Mouse (Mus musculus) CH12.LX (cell line): ENCODE results near the gene Caprin1. TPM values are rescaled to one million over a fixed set of nuclear protein-coding genes. Genes with fewer than 3 reads are reported as not detected.

Source experiments
- DNase-seq: peaks from one replicate; pipeline ENCODE4 v3.0.0-alpha.2; 2013; ENCODE audit errors: extremely low read depth
- H3K27ac ChIP-seq: 2 replicates; pipeline ENCODE4 v1.5.1; 2012; ENCODE audit warnings: low read depth, mild to moderate bottlenecking, control low read depth, moderate library complexity; ENCODE audit not compliant: insufficient read depth
- H3K27me3 ChIP-seq: replicated peaks from 2 replicates; pipeline ENCODE3; 2012; ENCODE audit warnings: inconsistent platforms
- H3K36me3 ChIP-seq, 2 experiments: replicated peaks in 1 of 2; 2 replicates each; pipeline versions ENCODE3 to v1.6.1; 2012; ENCODE audit warnings: inconsistent platforms in 1 of 2, low read length in 1 of 2, mild to moderate bottlenecking in 1 of 2, mixed read lengths in 1 of 2, moderate library complexity in 1 of 2; ENCODE audit not compliant: control insufficient read depth in 1 of 2, insufficient read depth in 1 of 2
- H3K4me1 ChIP-seq, 2 experiments: 2 replicates each; pipeline ENCODE4 v1.6.1; 2012; ENCODE audit warnings: inconsistent platforms in 1 of 2, moderate library complexity in 1 of 2; ENCODE audit not compliant: insufficient read depth in 2 of 2, control insufficient read depth in 1 of 2
- H3K4me2 ChIP-seq: 2 replicates; pipeline ENCODE4 v1.6.1; 2012; ENCODE audit warnings: low read depth, mild to moderate bottlenecking, control low read depth; ENCODE audit not compliant: poor library complexity, insufficient read depth, severe bottlenecking
- H3K4me3 ChIP-seq, 3 experiments: fragments of 150-350 bp in 1 of 3; sonication (generic) in 1 of 3; replicated peaks in 1 of 3; 2 replicates each; pipeline versions ENCODE3 to v1.5.1; 2011 to 2012; ENCODE audit warnings: low read depth in 2 of 3, low read length in 2 of 3, mild to moderate bottlenecking in 2 of 3, moderate library complexity in 2 of 3, control low read depth in 1 of 3, improper control_type of control experiment in 1 of 3, inconsistent platforms in 1 of 3, mixed read lengths in 1 of 3; ENCODE audit not compliant: poor library complexity in 1 of 3
- H3K79me2 ChIP-seq: replicated peaks from 2 replicates; pipeline ENCODE4 v1.6.1; 2012; ENCODE audit warnings: mild to moderate bottlenecking, moderate library complexity; ENCODE audit not compliant: control insufficient read depth, poor library complexity, insufficient read depth, severe bottlenecking; ENCODE audit errors: extremely low read depth
- H3K9ac ChIP-seq: 2 replicates; pipeline ENCODE4 v1.6.1; 2012; ENCODE audit warnings: low read depth, mild to moderate bottlenecking, control low read depth, moderate library complexity; ENCODE audit not compliant: insufficient read depth
- H3K9me3 ChIP-seq: replicated peaks from 2 replicates; pipeline ENCODE3; 2012; ENCODE audit warnings: low read length, inconsistent platforms, mixed read lengths
- BHLHE40 ChIP-seq: IDR thresholded peaks from 2 replicates; pipeline ENCODE4 v1.6.1; 2011; ENCODE audit warnings: mild to moderate bottlenecking, low read depth, low read length, improper control_type of control experiment
- CTCF ChIP-seq, 2 experiments: IDR thresholded peaks in 1 of 2; conservative IDR thresholded peaks in 1 of 2; 2 replicates each; pipeline ENCODE4 v1.5.1; 2011 to 2012; ENCODE audit warnings: low read depth in 2 of 2, low read length in 2 of 2, improper control_type of control experiment in 1 of 2, inconsistent platforms in 1 of 2, mild to moderate bottlenecking in 1 of 2, moderate library complexity in 1 of 2
- ELF1 ChIP-seq: IDR thresholded peaks from 2 replicates; pipeline ENCODE4 v1.6.1; 2014; ENCODE audit warnings: low read depth, mild to moderate bottlenecking, inconsistent platforms, low read length, improper control_type of control experiment
- EP300 ChIP-seq: IDR thresholded peaks from 2 replicates; pipeline ENCODE4 v1.6.1; 2011; ENCODE audit warnings: low read length, improper control_type of control experiment
- HCFC1 ChIP-seq: IDR thresholded peaks from 2 replicates; pipeline ENCODE4 v1.6.1; 2012; ENCODE audit warnings: low read depth, mild to moderate bottlenecking, inconsistent platforms, low read length, improper control_type of control experiment
- JUN ChIP-seq: IDR thresholded peaks from 2 replicates; pipeline ENCODE4 v1.6.1; 2011; ENCODE audit warnings: low read depth, mild to moderate bottlenecking, low read length, improper control_type of control experiment, moderate library complexity; ENCODE audit not compliant: insufficient read depth
- MAX ChIP-seq: IDR thresholded peaks from 2 replicates; pipeline ENCODE4 v1.6.1; 2011; ENCODE audit warnings: low read length, improper control_type of control experiment
- MXI1 ChIP-seq: IDR thresholded peaks from 2 replicates; pipeline ENCODE4 v1.6.1; 2011; ENCODE audit warnings: mild to moderate bottlenecking, low read depth, low read length, improper control_type of control experiment
- NRF1 ChIP-seq: IDR thresholded peaks from 2 replicates; pipeline ENCODE4 v1.6.1; 2014; ENCODE audit warnings: low read depth, mild to moderate bottlenecking, inconsistent platforms, low read length, improper control_type of control experiment, moderate library complexity
- PAX5 ChIP-seq: IDR thresholded peaks from 2 replicates; pipeline ENCODE4 v1.6.1; 2012; ENCODE audit warnings: low read length, inconsistent platforms, mixed read lengths
- POLR2AphosphoS2 ChIP-seq: IDR thresholded peaks from 2 replicates; pipeline ENCODE4 v1.6.1; 2011; ENCODE audit warnings: low read depth, low read length, improper control_type of control experiment
- RAD21 ChIP-seq: IDR thresholded peaks from 2 replicates; pipeline ENCODE4 v1.6.1; 2011; ENCODE audit warnings: low read depth, mild to moderate bottlenecking, low read length, improper control_type of control experiment, moderate library complexity
- RCOR1 ChIP-seq: conservative IDR thresholded peaks from 2 replicates; pipeline ENCODE4 v1.6.1; 2012; ENCODE audit warnings: low read depth, mild to moderate bottlenecking, inconsistent platforms, low read length, improper control_type of control experiment
- SIN3A ChIP-seq: IDR thresholded peaks from 2 replicates; pipeline ENCODE4 v1.6.1; 2012; ENCODE audit warnings: low read length, improper control_type of control experiment, inconsistent platforms
- TBP ChIP-seq: conservative IDR thresholded peaks from 2 replicates; pipeline ENCODE4 v1.6.1; 2011; ENCODE audit warnings: low read depth, low read length, improper control_type of control experiment
- TCF12 ChIP-seq: IDR thresholded peaks from 2 replicates; pipeline ENCODE4 v1.6.1; 2014; ENCODE audit warnings: low read depth, mild to moderate bottlenecking, inconsistent platforms, low read length, improper control_type of control experiment
- UBTF ChIP-seq: IDR thresholded peaks from 2 replicates; pipeline ENCODE4 v1.6.1; 2012; ENCODE audit warnings: low read depth, mild to moderate bottlenecking, inconsistent platforms, low read length, improper control_type of control experiment, moderate library complexity
- USF2 ChIP-seq: conservative IDR thresholded peaks from 2 replicates; pipeline ENCODE4 v1.6.1; 2011; ENCODE audit warnings: low read depth, low read length, improper control_type of control experiment
- ZNF384 ChIP-seq: IDR thresholded peaks from 2 replicates; pipeline ENCODE4 v1.6.1; 2012; ENCODE audit warnings: low read depth, low read length, improper control_type of control experiment, inconsistent platforms
- dilution Hi-C: fragments of 300-500 bp; cut with MboI; formaldehyde crosslinking; loops from 2 replicates; pipeline ENCODE4 v1.14.3; 2020; ENCODE audit warnings: low sequenced_read_pairs; ENCODE audit not compliant: extremely low pct_unique_long_range_greater_than_20kb, extremely low pct_ligation_motif_present
- in situ Hi-C: fragments of 300-500 bp; cut with MboI; formaldehyde crosslinking; loops from 3 replicates; pipeline ENCODE4 v1.14.3; 2019; ENCODE audit warnings: low sequenced_read_pairs, low pct_ligation_motif_present, low pct_unique_long_range_greater_than_20kb, mixed read lengths
- polyA plus RNA-seq: library from polyadenylated mRNA; unstranded; fragments of >175 nt; gene quantifications from 2 replicates; pipeline ENCODE4 v1.2.1, GENCODE M21; 2012; ENCODE audit warnings: low read depth; ENCODE audit not compliant: insufficient read length
- total RNA-seq, 2 experiments: library from RNA; depleted of rRNA; stranded (reverse); fragments of 300-350 nt in 1 of 2; fragments of >200 nt in 1 of 2; gene quantifications; 2 replicates each; pipeline ENCODE4 v1.2.3; 2012 to 2014

Caprin1 gene
- total and polyA plus RNA-seq, 3 experiments: 217 to 514 (median 410) TPM

DNA sequence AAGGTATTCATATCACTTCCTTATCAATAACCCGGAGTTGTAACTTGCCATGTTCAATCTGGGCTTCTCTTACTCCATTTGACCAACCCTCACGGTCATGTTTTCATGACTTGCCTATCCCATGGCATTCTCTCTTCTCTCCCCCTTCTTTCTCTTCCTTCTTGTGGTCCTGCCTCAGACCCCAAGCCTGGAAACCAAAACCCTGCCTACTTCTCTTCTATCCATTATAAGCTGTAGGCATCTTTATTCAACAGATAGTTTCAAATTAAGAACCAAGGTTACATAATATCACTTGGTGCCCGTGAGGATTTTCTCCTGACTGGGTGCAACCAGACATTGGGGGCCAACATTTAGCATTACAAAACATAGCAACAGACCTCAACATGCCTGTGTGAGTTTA is 18.5 kb upstream of the Caprin1 start:
- no peaks in the 10 kb centered on the region for H3K36me3 ChIP-seq
- no peak overlapping the region for H3K4me3 ChIP-seq
- H3K4me1 ChIP-seq: peaks cover 0 to 3% of the 10 kb centered on the region in 2 experiments; a peak in 1 of 4 replicates
- H3K9ac ChIP-seq: no peak overlapping the region
- no peaks in the 10 kb centered on the region for H3K9me3 ChIP-seq
- DNase-seq: no peak
- TF ChIP-seq RCOR1: no peak
- TF ChIP-seq ZNF384: no peak
- TF ChIP-seq BHLHE40: no peak
- no peak for TF ChIP-seq ELF1
- TF ChIP-seq MXI1: no peak
- TF ChIP-seq HCFC1: no peak
- no peak for TF ChIP-seq UBTF
- TF ChIP-seq EP300: no peak
- TF ChIP-seq RAD21: no peak
- TF ChIP-seq PAX5: no peak
- no peak for TF ChIP-seq MAX
- TF ChIP-seq TCF12: no peak
- no peak for TF ChIP-seq JUN
- TF ChIP-seq SIN3A: no peak
- no peak for TF ChIP-seq NRF1
- TF ChIP-seq POLR2AphosphoS2: no peak
- H3K79me2 ChIP-seq: no peaks in the 10 kb centered on the region
- dilution Hi-C loops: no loop called here
- H3K4me2 ChIP-seq: no peak overlapping the region
- in situ Hi-C loops: no loop called here
- H3K27ac ChIP-seq: no peak overlapping the region
- no peaks in the 10 kb centered on the region for H3K27me3 ChIP-seq

DNA sequence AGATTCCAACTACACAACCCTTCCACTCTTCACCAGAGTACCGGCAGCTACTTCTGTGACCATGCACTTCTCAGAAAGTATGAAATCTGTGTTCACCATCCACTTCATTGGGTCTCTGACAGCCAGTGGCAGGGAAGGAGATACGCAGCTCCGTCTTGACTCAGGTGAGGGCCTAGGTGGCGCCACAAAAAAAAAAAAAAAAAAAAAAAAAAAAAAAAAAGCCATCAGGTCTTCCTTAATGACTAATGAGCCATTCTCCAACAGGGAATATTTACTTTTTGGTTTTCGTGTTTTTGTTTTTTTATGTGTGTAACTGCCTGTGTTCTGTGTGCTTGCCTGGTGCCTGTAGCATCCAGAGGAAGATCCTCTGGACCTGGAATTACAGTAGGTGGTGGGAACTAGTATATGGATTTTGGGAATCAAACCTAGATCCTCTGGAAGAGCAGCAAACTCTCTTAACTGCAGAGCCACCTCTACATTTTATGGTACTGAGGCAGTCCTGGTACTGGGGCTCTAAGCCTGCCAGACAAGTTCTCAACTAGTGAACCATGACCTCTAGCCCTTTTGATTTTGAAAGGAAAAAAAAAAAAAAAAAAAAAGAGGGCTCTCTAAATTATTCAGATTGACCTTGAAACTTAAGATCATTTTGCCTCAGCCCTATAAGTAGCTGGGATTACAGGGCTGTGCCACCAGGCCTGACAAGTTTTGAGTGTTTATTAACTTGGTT is 14.2 kb upstream of the Caprin1 start:
- Histone ChIP-seq H3K79me2 (no peaks in the 10 kb centered on the region), H3K27me3 (no peaks in the 10 kb centered on the region), H3K4me3 (no peak overlapping the region), H3K9ac (no peak overlapping the region), H3K4me2 (no peak overlapping the region), H3K36me3 (no peaks in the 10 kb centered on the region), H3K9me3 (no peaks in the 10 kb centered on the region), H3K27ac (no peak overlapping the region), H3K4me1 (no peaks in the 10 kb centered on the region)
- in situ Hi-C loops (no loop called here), dilution Hi-C loops (no loop called here)
- peak in 1 of 2 experiments; percentile 13; a peak in 1 of 4 replicates for TF ChIP-seq CTCF (conservative IDR thresholded peaks at IDR 0.05 in 1 of 2, IDR thresholded peaks at IDR 0.05 in 1 of 2; ENCODE audit: low read depth in 2 of 2, low read length in 2 of 2)
- TF ChIP-seq TBP: no peak
- no peak for TF ChIP-seq USF2
- no peak for TF ChIP-seq POLR2AphosphoS2
- TF ChIP-seq ZNF384: peak; percentile 92
- no peak for DNase-seq
